Mouse (Mus musculus): ENCODE results near the gene Zfp36.

Zfp36 gene

GRCm38 (mm10) chr7:28385196-28385595 lies 5.1 kb upstream of the Zfp36 start:
- in situ Hi-C loops (cut with MboI; ENCODE audit: low sequenced_read_pairs), result no loop called here

GRCm38 (mm10) chr7:28384162-28384561 lies 4.1 kb upstream of the Zfp36 start:
- in situ Hi-C loops (cut with MboI; ENCODE audit: low sequenced_read_pairs), result no loop called here

- in situ Hi-C loops (cut with MboI; ENCODE audit: low sequenced_read_pairs), result no loop called here
Observed at GRCm38 (mm10) chr7:28383606-28384005, 3.6 kb upstream of the Zfp36 start.

- in situ Hi-C loops (cut with MboI; ENCODE audit: low sequenced_read_pairs), result no loop called here
Observed at GRCm38 (mm10) chr7:28382981-28383396, 2.9 kb upstream of the Zfp36 start.

- in situ Hi-C loops (cut with MboI; ENCODE audit: low sequenced_read_pairs), result no loop called here
Observed at GRCm38 (mm10) chr7:28382347-28382951, 2.4 kb upstream of the Zfp36 start.

GRCm38 (mm10) chr7:28381938-28382337 lies 1.9 kb upstream of the Zfp36 start:
- in situ Hi-C loops (cut with MboI; ENCODE audit: low sequenced_read_pairs), result no loop called here

GRCm38 (mm10) chr7:28381017-28381790 lies 1.2 kb upstream of the Zfp36 start:
- in situ Hi-C loops (cut with MboI; ENCODE audit: low sequenced_read_pairs), result no loop called here

- in situ Hi-C loops (cut with MboI; ENCODE audit: low sequenced_read_pairs), result no loop called here
Observed at GRCm38 (mm10) chr7:28378769-28379651, 1.0 kb downstream of the Zfp36 start.

- in situ Hi-C loops (cut with MboI; ENCODE audit: low sequenced_read_pairs), result no loop called here
Observed at GRCm38 (mm10) chr7:28378066-28378690, 1.9 kb downstream of the Zfp36 start.

GRCm38 (mm10) chr7:28377190-28378065 lies 2.6 kb downstream of the Zfp36 start:
- in situ Hi-C loops (cut with MboI; ENCODE audit: low sequenced_read_pairs), result no loop called here

GRCm38 (mm10) chr7:28376011-28376771 lies 3.9 kb downstream of the Zfp36 start:
- in situ Hi-C loops (cut with MboI; ENCODE audit: low sequenced_read_pairs), result no loop called here

- in situ Hi-C loops (cut with MboI; ENCODE audit: low sequenced_read_pairs), result no loop called here
Observed at GRCm38 (mm10) chr7:28375176-28375921, 4.7 kb downstream of the Zfp36 start.

- in situ Hi-C loops (cut with MboI; ENCODE audit: low sequenced_read_pairs), result no loop called here
Observed at GRCm38 (mm10) chr7:28374647-28375046, 5.4 kb downstream of the Zfp36 start.

- in situ Hi-C loops (cut with MboI; ENCODE audit: low sequenced_read_pairs), result no loop called here
Observed at GRCm38 (mm10) chr7:28373891-28374495, 6.1 kb downstream of the Zfp36 start.

GRCm38 (mm10) chr7:28373131-28373581 lies 6.9 kb downstream of the Zfp36 start:
- in situ Hi-C loops (cut with MboI; ENCODE audit: low sequenced_read_pairs), result no loop called here

- in situ Hi-C loops (cut with MboI; ENCODE audit: low sequenced_read_pairs), result no loop called here
Observed at GRCm38 (mm10) chr7:28372251-28373108, 7.6 kb downstream of the Zfp36 start, which contains the start of gene Plekhg2. Plekhg2 (minus strand) TSS chr7:28372599.

GRCm38 (mm10) chr7:28371514-28371989 lies 8.5 kb downstream of the Zfp36 start:
- in situ Hi-C loops (cut with MboI; ENCODE audit: low sequenced_read_pairs), result no loop called here
